Mouse (Mus musculus) gastrocnemius, postnatal 36 days (tissue): ENCODE results near the gene Iqck. TPM values are rescaled to one million over a fixed set of nuclear protein-coding genes. Genes with fewer than 3 reads are reported as not detected.

Experiments
- DNase-seq, 2 experiments: peaks; one replicate each; pipeline ENCODE4 v3.0.0; 2022
- intact Hi-C: fragments of 180-260 bp; cut with DNase I; formaldehyde crosslinking; loops from one replicate; pipeline ENCODE4 v1.15.1; 2025
- long read RNA-seq, 2 experiments: library from polyadenylated mRNA; stranded (forward); transcript quantifications; one replicate each; pipeline ENCODE4 v2.0.0; 2021
- total RNA-seq, 2 experiments: library from RNA; stranded (reverse); gene quantifications; 2 replicates each; pipeline ENCODE4 v1.2.3; 2021

Gene Iqck
- total RNA-seq = under 1 TPM in 1 of 2 experiments, not detected in 1; 0.52 TPM
- long read RNA-seq, experiment 1 = 0 reads
- long read RNA-seq, experiment 2, partial matches to known transcripts = 0 of 2 reads
- long read RNA-seq, experiment 2, other reads (novel, unspliced or antisense) = 0 of 2 reads

GRCm38 (mm10) chr7:118855171-118855876 lies at the start of gene Iqck:
TSS of gene Iqck (plus strand) at chr7:118855752.
- intact Hi-C loops = loop anchor here (5.0 kb wide), 1 partner anchor 137 kb away; no protein-coding TSS in a partner anchor

GRCm38 (mm10) chr7:118806631-118807411 lies 48.7 kb upstream of the Iqck start:
- DNase-seq = no peak

More at GRCm38 (mm10) chr7:118855171-118855876, at the start of gene Iqck:
- peak; percentile 86 to 87 for DNase-seq

GRCm38 (mm10) chr7:118807899-118808298 lies 47.7 kb upstream of the Iqck start:
- DNase-seq = no peak
- intact Hi-C loops = no loop called here

More at GRCm38 (mm10) chr7:118806631-118807411, 48.7 kb upstream of the Iqck start:
- intact Hi-C loops = no loop called here

GRCm38 (mm10) chr7:118811407-118812106 lies 44.0 kb upstream of the Iqck start:
- DNase-seq = no peak

GRCm38 (mm10) chr7:118813592-118813991 lies 42.0 kb upstream of the Iqck start:
- intact Hi-C loops = no loop called here
- DNase-seq = no peak

More at GRCm38 (mm10) chr7:118811407-118812106, 44.0 kb upstream of the Iqck start:
- intact Hi-C loops = no loop called here

GRCm38 (mm10) chr7:118816275-118816674 lies 39.3 kb upstream of the Iqck start:
- intact Hi-C loops = no loop called here
- DNase-seq = no peak

GRCm38 (mm10) chr7:118817741-118818140 lies 37.8 kb upstream of the Iqck start:
- no peak for DNase-seq
- intact Hi-C loops = no loop called here

GRCm38 (mm10) chr7:118819666-118820065 lies 35.9 kb upstream of the Iqck start:
- intact Hi-C loops = no loop called here
- no peak for DNase-seq

- DNase-seq = no peak
- intact Hi-C loops = no loop called here
Observed at GRCm38 (mm10) chr7:118821356-118821755, 34.2 kb upstream of the Iqck start.

GRCm38 (mm10) chr7:118821887-118822556 lies 33.5 kb upstream of the Iqck start:
- intact Hi-C loops = no loop called here
- no peak for DNase-seq

- no peak for DNase-seq
- intact Hi-C loops = no loop called here
Observed at GRCm38 (mm10) chr7:118824451-118824850, 31.1 kb upstream of the Iqck start.

- no peak for DNase-seq
- intact Hi-C loops = no loop called here
Observed at GRCm38 (mm10) chr7:118827975-118828416, 27.6 kb upstream of the Iqck start.

GRCm38 (mm10) chr7:118837901-118838300 lies 17.7 kb upstream of the Iqck start:
- DNase-seq = no peak
- intact Hi-C loops = no loop called here

- no peak for DNase-seq
- intact Hi-C loops = no loop called here
Observed at GRCm38 (mm10) chr7:118841030-118841745, 14.4 kb upstream of the Iqck start.

GRCm38 (mm10) chr7:118841796-118842195 lies 13.8 kb upstream of the Iqck start:
- DNase-seq = no peak
- intact Hi-C loops = no loop called here

- no peak for DNase-seq
- intact Hi-C loops = no loop called here
Observed at GRCm38 (mm10) chr7:118842938-118843337, 12.6 kb upstream of the Iqck start.

- DNase-seq = no peak
- intact Hi-C loops = no loop called here
Observed at GRCm38 (mm10) chr7:118845141-118845540, 10.4 kb upstream of the Iqck start.

GRCm38 (mm10) chr7:118846329-118846728 lies 9.2 kb upstream of the Iqck start:
- intact Hi-C loops = no loop called here
- DNase-seq = no peak

- DNase-seq = no peak
- intact Hi-C loops = no loop called here
Observed at GRCm38 (mm10) chr7:118848796-118849195, 6.8 kb upstream of the Iqck start.
